In the genomic region with DNA sequence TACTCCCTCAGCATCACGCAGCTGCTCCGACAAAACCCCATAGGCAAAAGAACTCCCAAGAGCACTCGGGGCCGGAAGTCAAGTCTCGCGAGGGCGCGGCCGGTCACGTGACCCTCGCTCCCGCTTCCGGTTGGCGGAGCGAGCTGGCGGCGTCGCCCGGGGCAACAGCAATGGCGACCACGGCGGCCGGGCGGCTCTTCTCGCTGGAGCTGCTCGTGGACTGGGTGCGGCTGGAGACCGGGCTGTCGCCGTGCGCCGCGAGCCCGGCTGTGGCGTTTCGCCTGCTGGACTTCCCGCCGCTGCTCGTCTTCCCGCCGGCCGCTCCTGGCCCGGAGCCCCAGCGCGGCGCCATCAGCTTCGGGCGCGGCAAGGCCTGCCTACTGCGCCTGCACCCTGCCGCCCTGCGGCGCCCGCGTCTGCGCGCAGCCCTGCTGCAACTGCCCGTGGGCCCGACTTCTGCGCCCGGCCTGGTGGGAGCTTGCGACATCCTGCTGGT, we compare ENCODE assay signal across 8 mouse cellular contexts. TPM values are rescaled to one million over a fixed set of nuclear protein-coding genes. Genes with fewer than 3 reads are reported as not detected.
DNase-seq lines count a peak whose midpoint lies in the region; ATAC-seq and TF ChIP-seq lines count a peak whose summit lies in the region.

A gene (plus strand): TSS at position 119 of the 496 bp plus-strand sequence.

- 0 out of 2 replicates have a peak, but pooled peaks cover 6% of the 10 kb centered on the region for H3K27me3 ChIP-seq in forebrain, embryonic 13.5 days
- no peaks in the 10 kb centered on the region for H3K27me3 ChIP-seq in heart, postnatal 0 days (ENCODE audit: control insufficient read depth, insufficient read depth, low read length)
- no peaks in the 10 kb centered on the region; the same call in 1 of the 2 replicates for H3K27me3 ChIP-seq in liver, embryonic 12.5 days (replicated peaks)
- no peaks in the 10 kb centered on the region for H3K27me3 ChIP-seq in splenic B cell, adult 2 months (ENCODE audit: control insufficient read depth, insufficient read depth, low read length, poor library complexity, severe bottlenecking)

- 2% methylated on average over 43 of the region's 62 CpGs for WGBS in forebrain, embryonic 13.5 days
- WGBS in heart, postnatal 0 days = 1% methylated on average over 51 of the region's 62 CpGs
- WGBS in liver, embryonic 12.5 days (ENCODE audit: insufficient replicate concordance) = 3% methylated on average over 62 of the region's 62 CpGs

- DNase-seq in B cell, adult 2 months = peak; percentile 91
- DNase-seq in c-Kit-positive CD71-negative TER-119-negative erythroid progenitor cells, embryonic 14.5 days (ENCODE audit: low read depth) = peak; percentile 36
- DNase-seq in heart, postnatal 0 days (ENCODE audit: low spot score) = peak; percentile 73
- peak; percentile 89 to 94 for DNase-seq in kidney, postnatal 25 days
- DNase-seq in natural killer cell, adult 2 months (ENCODE audit: low spot score in 2 of 2) = peak; percentile 71 to 85
- peak; percentile 91 for DNase-seq in splenic B cell, adult 2 months (ENCODE audit: low read depth, low spot score)

- H3K4me2 ChIP-seq in forebrain, embryonic 13.5 days = peak within 1 kb of the TSS; percentile 71
- peak within 1 kb of the TSS; percentile 74 for H3K4me2 ChIP-seq in heart, postnatal 0 days (ENCODE audit: low read depth, low read length)
- peak within 1 kb of the TSS; percentile 86 for H3K4me2 ChIP-seq in liver, embryonic 12.5 days

- TF ChIP-seq EP300 in heart, postnatal 0 days (IDR thresholded peaks at IDR 0.05; ENCODE audit: low read depth) = 0 out of 2 replicates have a peak, but pooled peaks have one; percentile 52

- no peak for TF ChIP-seq CTCF in heart, postnatal 0 days (IDR thresholded peaks at IDR 0.05; ENCODE audit: low read depth)

- H3K9ac ChIP-seq in forebrain, embryonic 13.5 days = peak within 1 kb of the TSS; percentile 72
- peak within 1 kb of the TSS; percentile 63 for H3K9ac ChIP-seq in heart, postnatal 0 days (replicated peaks; ENCODE audit: low read depth, low read length)
- H3K9ac ChIP-seq in liver, embryonic 12.5 days = peak within 1 kb of the TSS; percentile 62

- H3K4me3 ChIP-seq in forebrain, embryonic 13.5 days = peak within 1 kb of the TSS; percentile 57
- peak within 1 kb of the TSS; percentile 58 for H3K4me3 ChIP-seq in heart, postnatal 0 days (ENCODE audit: low read depth, low read length)
- H3K4me3 ChIP-seq in liver, embryonic 12.5 days = peak within 1 kb of the TSS; percentile 64

- H3K4me1 ChIP-seq in forebrain, embryonic 13.5 days = peaks cover 17% of the 10 kb centered on the region; the same call in 1 of the 2 replicates
- H3K4me1 ChIP-seq in heart, postnatal 0 days (ENCODE audit: control insufficient read depth, insufficient read depth) = peaks cover 17% of the 10 kb centered on the region
- peaks cover 12% of the 10 kb centered on the region for H3K4me1 ChIP-seq in liver, embryonic 12.5 days

- H3K9me3 ChIP-seq in forebrain, embryonic 13.5 days (replicated peaks) = peaks cover 22% of the 10 kb centered on the region
- peaks cover 12% of the 10 kb centered on the region for H3K9me3 ChIP-seq in heart, postnatal 0 days (replicated peaks; ENCODE audit: control insufficient read depth, low read length)
- peaks cover 23% of the 10 kb centered on the region for H3K9me3 ChIP-seq in liver, embryonic 12.5 days (replicated peaks)

- H3K27ac ChIP-seq in forebrain, embryonic 13.5 days = no peak within 1 kb of the TSS
- peak within 1 kb of the TSS; percentile 76 for H3K27ac ChIP-seq in heart, postnatal 0 days (ENCODE audit: low read depth)
- H3K27ac ChIP-seq in liver, embryonic 12.5 days = no peak within 1 kb of the TSS

- peaks cover 18% of the 10 kb centered on the region for H3K36me3 ChIP-seq in forebrain, embryonic 13.5 days (ENCODE audit: poor library complexity, severe bottlenecking)
- H3K36me3 ChIP-seq in heart, postnatal 0 days (replicated peaks; ENCODE audit: control insufficient read depth, insufficient read depth, low read length) = no peaks in the 10 kb centered on the region; the same call in 1 of the 2 replicates
- H3K36me3 ChIP-seq in liver, embryonic 12.5 days = peaks cover 8% of the 10 kb centered on the region; the same call in 1 of the 2 replicates
- H3K36me3 ChIP-seq in splenic B cell, adult 2 months (ENCODE audit: control insufficient read depth, insufficient read depth, low read length, poor library complexity, severe bottlenecking) = no peaks in the 10 kb centered on the region

- ATAC-seq in forebrain, embryonic 13.5 days = peak; percentile 92
- peak; percentile 82 for ATAC-seq in heart, postnatal 0 days (ENCODE audit: insufficient read depth, low read depth)
- peak; percentile 78 for ATAC-seq in liver, embryonic 12.5 days

RNA-seq across cellular contexts. Expression of the gene that starts here (rescaled TPM):
- polyA plus RNA-seq in forebrain, embryonic 13.5 days (2015; fragmentation: Nextera tagmentation; extraction: Ambion mirVana) = 8.4 and 8.8 TPM in 2 replicates
- total RNA-seq in heart, postnatal 0 days (2014; rRNA removed; ENCODE audit: low replicate concordance) = 5.5 and 12.6 TPM in 2 replicates
- polyA plus RNA-seq in heart, postnatal 0 days (2015; fragmentation: Nextera tagmentation; extraction: Ambion mirVana) = 4.1 and 4.5 TPM in 2 replicates
- 1.3 TPM in 2 replicates for polyA plus RNA-seq in liver, embryonic 12.5 days (2016; fragmentation: Nextera tagmentation; extraction: Ambion mirVana)

Comparison
In these comparisons a context has a peak if more than half of its experiments do, and no peak if none do; other contexts are left out.
1. DNase-seq: peak in every context shown above with its lines; median percentile 92 in kidney, postnatal 25 days; 91 in B cell, adult 2 months; 91 in splenic B cell, adult 2 months; 78 in natural killer cell, adult 2 months; 73 in heart, postnatal 0 days; 36 in c-Kit-positive CD71-negative TER-119-negative erythroid progenitor cells, embryonic 14.5 days.